Mouse (Mus musculus): ENCODE results near the gene Vgll4. TPM values are rescaled to one million over a fixed set of nuclear protein-coding genes. Genes with fewer than 3 reads are reported as not detected.

Vgll4 gene
- polyA plus RNA-seq, 2 experiments from 2014 or later = 171 to 233 TPM

GRCm38 (mm10) chr6:114838872-114839271, 130.9 kb downstream of the Vgll4 start:
- no peak for ATAC-seq

DNA sequence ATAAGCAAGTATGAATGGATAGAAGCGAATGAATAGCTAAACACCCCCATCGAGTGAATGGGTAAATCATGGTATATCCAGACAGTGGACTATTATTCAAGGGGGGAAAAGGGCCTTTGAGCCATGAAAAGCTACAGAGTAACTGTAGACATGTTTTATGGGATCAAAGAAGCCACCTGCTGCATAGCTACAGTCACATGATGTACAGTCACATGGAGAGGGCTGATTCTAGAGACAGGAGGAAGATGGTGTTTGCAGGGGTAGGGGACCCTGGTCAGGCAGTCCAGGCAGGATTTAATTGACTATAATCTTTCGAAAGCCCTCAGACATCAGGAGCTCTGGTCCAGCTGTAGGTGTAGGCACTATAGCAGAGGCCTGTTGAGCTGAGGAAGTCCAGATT, 133.4 kb downstream of the Vgll4 start:
- no peak for ATAC-seq

GRCm38 (mm10) chr6:114835752-114836151, 134.0 kb downstream of the Vgll4 start:
- ATAC-seq = no peak

- ATAC-seq = no peak
Observed at GRCm38 (mm10) chr6:114835344-114835743, 134.4 kb downstream of the Vgll4 start.

- no peak for ATAC-seq
Observed at GRCm38 (mm10) chr6:114833791-114834346, 135.9 kb downstream of the Vgll4 start.

GRCm38 (mm10) chr6:114833058-114833685, 136.6 kb downstream of the Vgll4 start:
- ATAC-seq = no peak

DNA sequence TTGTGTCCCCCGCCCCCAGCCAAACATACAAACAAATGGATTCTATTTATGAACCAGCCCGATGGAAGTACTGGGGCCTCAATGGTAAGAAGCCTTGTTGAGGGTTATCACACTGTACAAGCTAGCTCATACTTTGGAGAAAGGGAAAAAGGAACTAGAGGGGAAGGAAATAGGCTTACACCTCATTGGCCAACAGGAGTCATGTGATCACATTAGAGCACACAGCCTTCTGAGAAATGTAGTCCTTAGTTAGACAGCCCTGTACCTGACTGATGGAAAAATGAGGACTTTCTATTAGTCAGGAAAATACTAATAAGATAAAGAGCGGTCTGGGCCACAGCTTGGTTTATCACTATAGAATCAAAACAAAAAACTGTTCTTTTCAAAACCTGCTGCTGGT, 138.0 kb downstream of the Vgll4 start:
- ATAC-seq = peak; percentile 54

- ATAC-seq = no peak
Observed at GRCm38 (mm10) chr6:114829660-114830438, 139.9 kb downstream of the Vgll4 start.

GRCm38 (mm10) chr6:114826889-114827288, 142.9 kb downstream of the Vgll4 start:
- ATAC-seq = no peak

DNA sequence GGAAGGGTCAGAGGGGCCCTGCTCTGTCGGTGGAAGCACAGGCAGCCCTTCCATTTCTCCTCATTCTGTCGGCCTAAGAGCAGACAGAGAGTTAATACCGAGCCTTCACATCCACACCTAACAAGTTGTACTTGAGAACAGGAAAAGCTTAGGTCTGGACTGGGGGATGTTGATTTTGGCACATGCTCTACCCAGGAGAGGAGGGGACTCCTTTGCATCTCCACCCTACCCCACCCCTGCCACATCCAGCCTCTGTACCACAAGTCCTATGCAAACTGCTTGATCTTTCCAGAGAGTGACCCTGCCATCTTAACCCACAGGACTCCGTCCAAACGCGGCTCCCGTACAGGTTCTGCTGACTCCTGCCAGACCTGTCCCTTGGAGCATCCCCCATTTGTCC, 148.1 kb downstream of the Vgll4 start:
- no peak for ATAC-seq

GRCm38 (mm10) chr6:114819971-114820481, 149.8 kb downstream of the Vgll4 start:
- no peak for ATAC-seq

GRCm38 (mm10) chr6:114818471-114818870, 151.3 kb downstream of the Vgll4 start:
- ATAC-seq = no peak

DNA sequence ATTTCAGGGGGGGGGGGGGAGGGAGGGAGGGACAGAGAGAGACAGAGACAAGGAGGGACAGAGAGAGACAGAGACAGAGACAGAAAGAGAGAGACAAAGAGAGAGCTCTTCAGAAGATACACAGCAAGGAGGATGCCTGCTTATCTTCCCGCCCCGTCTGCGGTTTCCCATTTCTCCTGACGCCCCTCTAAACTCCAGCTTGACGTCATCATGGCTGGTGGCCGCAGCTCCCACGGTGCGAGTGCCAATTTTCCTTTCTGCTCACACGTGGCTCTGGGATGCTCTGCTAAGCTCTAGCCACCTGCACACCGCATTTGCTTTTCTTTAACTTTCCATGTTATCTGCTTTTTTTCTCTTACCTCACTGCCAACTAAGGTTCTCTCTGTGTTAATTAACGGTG, 151.8 kb downstream of the Vgll4 start:
- no peak for ATAC-seq

- ATAC-seq = no peak
Observed at GRCm38 (mm10) chr6:114814882-114815650, 154.7 kb downstream of the Vgll4 start.

DNA sequence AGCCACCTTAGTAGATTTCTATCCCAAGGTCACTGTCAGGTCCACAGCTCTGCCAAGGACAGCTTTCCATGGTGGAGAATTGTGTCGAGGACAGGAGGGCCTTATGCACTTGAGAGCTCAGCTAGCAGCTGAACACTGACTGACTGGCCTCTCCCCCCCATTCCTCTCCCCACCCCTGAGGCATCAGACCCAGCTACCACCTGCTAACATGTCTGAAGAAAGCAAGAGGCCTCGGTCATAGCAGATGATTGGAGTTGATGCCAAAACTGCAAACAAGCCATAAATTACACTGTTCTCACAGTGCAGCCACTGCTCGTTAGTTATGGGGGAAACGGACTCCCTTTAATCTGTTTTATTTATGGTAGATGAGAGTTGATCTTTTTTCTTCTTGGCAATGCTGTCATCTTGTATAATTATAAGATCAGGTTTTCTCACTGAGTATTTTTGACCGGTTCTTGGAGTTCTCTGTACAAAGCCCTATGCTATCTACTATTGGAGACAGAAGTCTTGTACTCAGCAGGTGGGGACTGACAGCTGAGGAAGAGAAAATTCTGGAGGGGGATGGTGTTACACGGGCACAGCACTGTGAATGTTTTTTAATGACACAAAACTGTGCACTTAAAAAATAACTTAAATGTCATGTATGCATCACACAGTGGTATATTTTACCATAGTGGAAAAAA, 155.5 kb downstream of the Vgll4 start:
- no peak for ATAC-seq

DNA sequence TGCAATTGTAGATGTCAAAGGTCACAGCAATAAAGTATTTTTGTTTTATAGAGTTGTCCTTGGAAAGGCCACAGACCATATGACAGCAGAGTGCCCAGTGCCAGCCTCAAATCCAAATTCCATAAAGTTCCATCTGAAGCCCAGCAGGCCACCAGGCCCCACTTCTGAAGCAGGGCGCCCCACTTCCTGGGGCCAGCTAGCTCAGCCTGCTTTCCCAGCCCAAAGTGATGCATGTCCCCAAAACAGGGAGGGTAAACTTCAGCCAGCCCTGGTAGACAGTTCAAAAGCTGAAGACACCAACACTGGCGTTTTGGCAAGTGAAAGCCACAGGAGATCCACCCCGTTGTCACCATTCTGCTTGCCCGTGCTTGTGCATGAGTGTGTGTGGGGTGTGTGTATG, 157.0 kb downstream of the Vgll4 start:
- no peak for ATAC-seq

DNA sequence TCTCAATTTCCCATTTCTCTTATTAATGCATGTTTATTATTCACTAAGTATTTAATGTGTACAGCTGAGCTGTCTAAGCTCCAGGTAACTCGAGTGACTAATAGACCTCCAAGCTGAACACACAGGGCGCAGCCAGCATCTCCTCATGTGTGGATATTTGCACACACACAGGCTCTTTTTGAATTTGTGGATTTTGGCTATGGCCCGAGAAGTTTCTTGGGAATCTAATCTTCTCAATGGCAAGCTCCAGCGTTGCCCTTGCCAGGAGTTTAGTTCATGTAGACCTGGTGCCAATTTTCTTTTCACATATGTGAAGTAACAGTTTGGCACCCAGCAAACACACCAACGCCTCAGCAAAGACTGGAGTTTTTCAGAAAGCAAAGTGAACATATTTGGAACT, 157.5 kb downstream of the Vgll4 start:
- no peak for ATAC-seq

Other genes starting within 250 kb of the Vgll4 start
- gene Tamm41, start 67.9 kb upstream of the Vgll4 start, polyA plus RNA-seq (2017; shearing (Covaris generic)) = 10 to 100 TPM; 32.4 to 33.0 TPM
- gene Syn2, start 164.9 kb upstream of the Vgll4 start, polyA plus RNA-seq (2017; shearing (Covaris generic)) = not detected

Measured in CD4-positive, CD25-positive, alpha-beta regulatory T cell, adult 4 months (primary cell).